ENCODE assay signal across 23 mouse cellular contexts in genomic region chr15:84294391-84294790, GRCm38 (mm10).
"Had no signal": no experiment of that assay in that cellular context is flagged by ENCODE, and none has a peak within 500 bp of the region (broad histone marks: within the 10 kb centered on the region; RNA-seq: fewer than 3 reads in every experiment).

No protein-coding gene starts in this region.

- H3K27me3 ChIP-seq: heart, embryonic 12.5 days; intestine, embryonic 15.5 days had no signal

- DNase-seq: gastrocnemius, adult 2 months; gastrocnemius, postnatal 10 days; gastrocnemius, postnatal 25 days; heart, adult 18-20 months; heart, postnatal 10 days; heart, postnatal 4 days; kidney, adult 18-20 months; kidney, adult 8-10 months; kidney, postnatal 10 days; kidney, postnatal 25 days; kidney, postnatal 4 days; left cerebral cortex, postnatal 4 days had no signal

- H3K4me2 ChIP-seq: heart, embryonic 12.5 days; hindbrain, embryonic 13.5 days; intestine, embryonic 15.5 days; limb, embryonic 13.5 days; limb, embryonic 15.5 days; liver, embryonic 12.5 days had no signal

- H3K4me1 ChIP-seq: liver, embryonic 12.5 days had no signal

- H3K4me3 ChIP-seq: gastrocnemius, adult 2 months; heart, embryonic 10.5 days; heart, embryonic 12.5 days; hindbrain, embryonic 13.5 days; intestine, embryonic 15.5 days; layer of hippocampus, adult 2 months; limb, embryonic 13.5 days; limb, embryonic 15.5 days; liver, embryonic 12.5 days had no signal

- H3K9ac ChIP-seq: heart, embryonic 12.5 days; hindbrain, embryonic 13.5 days; intestine, embryonic 15.5 days; limb, embryonic 13.5 days; limb, embryonic 15.5 days; liver, embryonic 12.5 days; liver, embryonic 14.5 days had no signal

- H3K36me3 ChIP-seq: hindbrain, embryonic 13.5 days; intestine, embryonic 15.5 days; limb, embryonic 13.5 days; limb, embryonic 15.5 days had no signal

- H3K27ac ChIP-seq: gastrocnemius, adult 2 months; heart, embryonic 10.5 days; hindbrain, embryonic 13.5 days; intestine, embryonic 15.5 days; layer of hippocampus, adult 2 months; limb, embryonic 13.5 days; limb, embryonic 15.5 days; liver, embryonic 12.5 days; liver, embryonic 14.5 days had no signal

- H3K9me3 ChIP-seq: heart, embryonic 10.5 days; heart, embryonic 12.5 days; hindbrain, embryonic 13.5 days; intestine, embryonic 15.5 days; limb, embryonic 13.5 days; limb, embryonic 15.5 days; liver, embryonic 12.5 days had no signal

- ATAC-seq: inflammation-experienced regulatory T-cells, adult 6 months; intestine, embryonic 15.5 days; intestine, postnatal 0 days; liver, embryonic 12.5 days had no signal
